Mouse (Mus musculus): ENCODE data around the gene Olfr394.
"Not testable (repeated sequence)": the region's sequence is repeated elsewhere in the genome, so short reads cannot be mapped to it uniquely, and the experiment has no call there.

The Olfr394 gene

DNA sequence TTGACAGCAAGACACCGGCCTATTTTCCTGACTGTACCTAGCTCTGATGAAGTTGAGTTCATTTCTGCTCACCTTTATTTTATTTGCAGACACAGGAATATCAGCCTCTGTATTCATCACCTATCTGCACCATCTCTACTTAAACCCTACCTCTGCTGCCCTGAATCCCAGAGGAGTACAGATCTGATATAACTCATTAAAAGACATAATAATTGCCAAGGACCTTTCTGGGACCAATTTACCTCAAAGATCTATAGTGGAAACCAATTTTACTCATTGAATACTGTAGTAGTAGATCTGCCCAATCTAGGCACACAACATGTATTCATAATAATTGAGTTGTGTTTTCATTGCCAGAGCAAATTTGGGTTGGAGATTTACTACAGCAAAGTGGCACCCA, at the start of gene Olfr394:
TSS of gene Olfr394 (minus strand) at position 101 of the 400 bp plus-strand sequence.
- no peak for DNase-seq (ENCODE audit: low spot score)

DNA sequence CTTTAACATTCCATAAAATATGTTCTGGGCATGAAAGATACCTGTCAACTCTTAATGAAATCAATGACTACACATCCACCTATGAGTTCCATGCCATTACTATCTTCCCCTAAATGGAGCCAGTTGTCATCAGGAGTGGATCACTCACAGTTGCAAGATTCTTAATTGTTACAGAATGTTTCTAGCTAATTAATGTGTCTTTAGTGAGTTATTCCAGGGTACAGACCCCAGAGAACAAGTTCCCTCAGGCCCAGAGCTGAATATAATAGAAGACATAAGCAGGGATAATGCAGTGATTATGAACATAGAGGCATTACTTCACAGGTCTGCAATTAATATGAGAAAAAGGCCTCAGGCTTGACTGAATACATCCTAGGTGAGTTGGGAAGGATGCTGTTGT, 45.8 kb upstream of the Olfr394 start, which contains the start of gene Olfr23:
TSS of gene Olfr23 (plus strand) at position 301 of the 400 bp plus-strand sequence.
- DNase-seq (ENCODE audit: low spot score): no peak

GRCm38 (mm10) chr11:73909199-73909598, 18.6 kb upstream of the Olfr394 start, which contains the start of gene Olfr395:
Gene Olfr395, minus strand, starts transcription at chr11:73909299.
- not testable (repeated sequence) for DNase-seq (ENCODE audit: low spot score)

DNA sequence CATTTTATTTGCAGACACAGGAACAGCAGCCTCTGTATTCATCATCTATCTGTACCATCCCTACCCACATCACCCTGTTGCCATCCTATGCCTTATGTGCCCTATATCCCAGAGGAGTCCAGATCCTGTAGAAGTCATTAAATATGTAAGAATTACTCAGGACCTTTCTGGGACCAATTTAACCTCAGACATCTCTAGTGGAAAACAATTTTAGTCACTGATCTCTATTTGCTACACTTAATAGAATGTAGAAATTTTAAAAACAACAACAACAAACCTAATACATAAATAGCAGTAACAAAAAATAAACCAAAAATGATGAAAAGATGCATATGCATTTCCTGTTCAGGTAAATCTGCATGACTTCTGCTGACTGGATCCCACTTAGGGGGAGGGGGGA, 39.2 kb downstream of the Olfr394 start, which contains the start of gene Olfr393:
TSS of gene Olfr393 (minus strand) at position 101 of the 400 bp plus-strand sequence.
- DNase-seq (ENCODE audit: low spot score): no peak
